Comparison of ENCODE assay signal across 20 mouse cellular contexts in genomic region chr5:98991600-98991999, GRCm38 (mm10). TPM values are rescaled to one million over a fixed set of nuclear protein-coding genes. Genes with fewer than 3 reads are reported as not detected.
"Had no signal": no experiment of that assay in that cellular context is flagged by ENCODE, and none has a peak within 500 bp of the region (broad histone marks: within the 10 kb centered on the region; RNA-seq: fewer than 3 reads in every experiment).

No protein-coding gene starts in this region.

- H3K4me1 ChIP-seq: megakaryocyte, embryonic 14.5 days; neural tube, embryonic 12.5 days had no signal

- DNase-seq: liver, postnatal 0 days; lung, adult 2 months; lung, postnatal 14 days; lung, postnatal 36 days; right cerebral cortex, postnatal 14 days; spleen, adult 18-20 months; thymus, adult 18-20 months; thymus, postnatal 14 days; thymus, postnatal 4 days had no signal

- ATAC-seq: liver, postnatal 0 days; lung, postnatal 0 days; midbrain, embryonic 13.5 days; midbrain, embryonic 15.5 days had no signal

- H3K4me2 ChIP-seq: lung, embryonic 15.5 days; midbrain, embryonic 11.5 days; midbrain, embryonic 13.5 days; midbrain, embryonic 15.5 days; neural tube, embryonic 12.5 days had no signal

- H3K9ac ChIP-seq: liver, postnatal 0 days; lung, embryonic 15.5 days; midbrain, embryonic 13.5 days; midbrain, embryonic 15.5 days; neural tube, embryonic 12.5 days had no signal

- H3K4me3 ChIP-seq: lung, embryonic 15.5 days; megakaryocyte, embryonic 14.5 days; midbrain, embryonic 13.5 days; midbrain, embryonic 15.5 days; neural tube, embryonic 12.5 days had no signal

- H3K9me3 ChIP-seq: lung, embryonic 15.5 days; megakaryocyte, embryonic 14.5 days; midbrain, embryonic 13.5 days; midbrain, embryonic 15.5 days; neural tube, embryonic 12.5 days had no signal

- H3K27me3 ChIP-seq: lung, embryonic 15.5 days; megakaryocyte, embryonic 14.5 days; midbrain, embryonic 13.5 days; midbrain, embryonic 15.5 days; neural tube, embryonic 12.5 days had no signal

- H3K36me3 ChIP-seq: lung, embryonic 15.5 days; midbrain, embryonic 13.5 days; midbrain, embryonic 15.5 days; neural tube, embryonic 12.5 days had no signal

- H3K27ac ChIP-seq: lung, embryonic 15.5 days; macrophage; midbrain, embryonic 13.5 days; midbrain, embryonic 15.5 days; neural tube, embryonic 12.5 days had no signal

RNA-seq across cellular contexts. Expression of gene Prkg2, which starts 45.6 kb away (rescaled TPM):
- total RNA-seq: megakaryocyte progenitor cell, adult 5-6 weeks; monocyte, adult 5-6 weeks; neutrophil, adult 5-6 weeks had no signal
- polyA plus RNA-seq: macrophage had no signal
